Mouse (Mus musculus) forebrain, embryonic 12.5 days (tissue): ENCODE data around the gene Neurod4. TPM values are rescaled to one million over a fixed set of nuclear protein-coding genes. Genes with fewer than 3 reads are reported as not detected.

ENCODE experiments used
- ATAC-seq: fragments of 200-750 bp; cut with Nextera tagmentation; 2 replicates; pipeline ENCODE4 v1.8.0; 2017; ENCODE audit warnings: moderate TSS enrichment; ENCODE audit not compliant: low FRiP score
- H3K27ac ChIP-seq: fragments of 300-500 bp; sonication (generic); 2 replicates; pipeline ENCODE4 v1.5.1; 2016; ENCODE audit warnings: mild to moderate bottlenecking
- H3K27me3 ChIP-seq: fragments of 300-500 bp; sonication (generic); 2 replicates; pipeline ENCODE4 v1.6.1; 2016; ENCODE audit warnings: mild to moderate bottlenecking
- H3K36me3 ChIP-seq: fragments of 300-500 bp; sonication (generic); replicated peaks from 2 replicates; pipeline ENCODE4 v1.6.1; 2016; ENCODE audit warnings: mild to moderate bottlenecking
- H3K4me1 ChIP-seq: fragments of 300-500 bp; sonication (generic); 2 replicates; pipeline ENCODE4 v1.6.1; 2016
- H3K4me2 ChIP-seq: fragments of 300-500 bp; sonication (generic); 2 replicates; pipeline ENCODE4 v1.6.1; 2016; ENCODE audit warnings: mild to moderate bottlenecking, moderate library complexity
- H3K4me3 ChIP-seq: fragments of 300-500 bp; sonication (generic); replicated peaks from 2 replicates; pipeline ENCODE4 v1.5.1; 2016; ENCODE audit warnings: mild to moderate bottlenecking
- H3K9ac ChIP-seq: fragments of 300-500 bp; sonication (generic); 2 replicates; pipeline ENCODE4 v1.6.1; 2016; ENCODE audit warnings: mild to moderate bottlenecking
- H3K9me3 ChIP-seq: fragments of 300-500 bp; sonication (generic); 2 replicates; pipeline ENCODE4 v1.6.1; 2016
- WGBS: fragments of 180-500 bp; shearing (Covaris S2); methylation state at CpG from one replicate; pipeline ENCODE4 v1.1.7; 2016; 5-methylcytosine and 5-hydroxymethylcytosine counted together
- polyA plus RNA-seq: library from polyadenylated mRNA; unstranded; fragments of >200 nt; fragmentation: Nextera tagmentation; extraction: Ambion mirVana; gene quantifications from 2 replicates; pipeline ENCODE4 v1.2.1, GENCODE M21; 2016

Gene Neurod4
- polyA plus RNA-seq, 1 experiment from 2014 or later, result 5.1 TPM

- H3K27me3 ChIP-seq, result no peaks in the 10 kb centered on the region
- no peaks in the 10 kb centered on the region for H3K9me3 ChIP-seq
- no peak overlapping the region for H3K9ac ChIP-seq
- H3K4me2 ChIP-seq, result no peak overlapping the region
- H3K36me3 ChIP-seq, result no peaks in the 10 kb centered on the region
- 20% methylated on average over 3 of the region's 3 CpGs for WGBS
- peaks cover 13% of the 10 kb centered on the region for H3K4me1 ChIP-seq
- H3K27ac ChIP-seq, result peak overlapping the region; percentile 13; the same call in 1 of the 2 replicates
- H3K4me3 ChIP-seq, result no peak overlapping the region
- peak; percentile 78 for ATAC-seq
These were observed 13.8 kb upstream of the Neurod4 start for GRCm38 (mm10) chr10:130293741-130294408.

DNA sequence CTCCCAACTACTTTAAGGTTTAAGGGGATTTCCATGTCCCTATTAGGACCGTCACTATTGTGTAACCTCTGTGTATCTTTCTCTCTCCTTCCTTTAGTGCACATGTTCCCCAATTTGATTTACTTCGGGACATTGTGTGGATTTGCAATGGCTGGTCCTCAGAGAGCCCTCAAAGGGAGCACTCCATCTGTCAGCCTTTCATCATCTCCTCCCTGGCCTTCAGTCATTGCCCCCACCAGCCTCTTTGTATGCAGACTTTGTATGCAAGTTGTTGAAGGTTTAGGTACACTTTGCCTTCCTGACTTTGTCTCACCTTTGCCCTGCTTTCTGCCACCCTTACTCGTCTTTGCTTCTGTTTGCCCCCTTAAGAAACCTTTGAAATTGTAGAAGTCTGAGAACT is 8.0 kb upstream of the Neurod4 start:
- no peaks in the 10 kb centered on the region for H3K4me1 ChIP-seq
- H3K9me3 ChIP-seq, result no peaks in the 10 kb centered on the region
- H3K36me3 ChIP-seq, result no peaks in the 10 kb centered on the region
- no peak overlapping the region for H3K4me2 ChIP-seq
- WGBS, result 51% methylated on average over 3 of the region's 3 CpGs
- no peak overlapping the region for H3K9ac ChIP-seq
- ATAC-seq, result no peak
- H3K27me3 ChIP-seq, result no peaks in the 10 kb centered on the region
- H3K27ac ChIP-seq, result no peak overlapping the region
- no peak overlapping the region for H3K4me3 ChIP-seq

DNA sequence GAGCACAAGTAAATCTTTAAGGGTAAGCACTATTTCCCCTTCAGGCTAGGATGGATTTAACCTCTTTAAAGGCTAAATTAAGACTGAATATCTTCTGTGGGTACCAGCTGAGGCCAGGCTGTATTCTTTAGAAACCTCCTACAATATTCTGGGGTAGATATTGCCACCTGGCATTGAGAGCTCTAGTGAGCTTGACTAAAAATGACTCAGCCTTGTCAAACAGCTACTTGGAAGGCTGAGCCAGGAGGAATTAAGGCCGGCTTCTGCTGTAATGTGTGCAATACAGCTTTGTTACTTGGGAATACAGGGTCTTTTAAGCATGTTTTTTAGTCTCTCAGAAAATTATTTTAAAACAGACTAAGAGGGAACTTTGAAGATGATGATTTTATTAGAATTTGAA is 7.2 kb upstream of the Neurod4 start:
- H3K36me3 ChIP-seq, result no peaks in the 10 kb centered on the region
- H3K9ac ChIP-seq, result no peak overlapping the region
- H3K9me3 ChIP-seq, result no peaks in the 10 kb centered on the region
- H3K27me3 ChIP-seq, result no peaks in the 10 kb centered on the region
- WGBS, result 72% methylated on average over 1 of the region's 1 CpGs
- peaks cover 3% of the 10 kb centered on the region for H3K4me1 ChIP-seq
- H3K4me2 ChIP-seq, result no peak overlapping the region
- ATAC-seq, result no peak
- no peak overlapping the region for H3K4me3 ChIP-seq
- no peak overlapping the region for H3K27ac ChIP-seq

DNA sequence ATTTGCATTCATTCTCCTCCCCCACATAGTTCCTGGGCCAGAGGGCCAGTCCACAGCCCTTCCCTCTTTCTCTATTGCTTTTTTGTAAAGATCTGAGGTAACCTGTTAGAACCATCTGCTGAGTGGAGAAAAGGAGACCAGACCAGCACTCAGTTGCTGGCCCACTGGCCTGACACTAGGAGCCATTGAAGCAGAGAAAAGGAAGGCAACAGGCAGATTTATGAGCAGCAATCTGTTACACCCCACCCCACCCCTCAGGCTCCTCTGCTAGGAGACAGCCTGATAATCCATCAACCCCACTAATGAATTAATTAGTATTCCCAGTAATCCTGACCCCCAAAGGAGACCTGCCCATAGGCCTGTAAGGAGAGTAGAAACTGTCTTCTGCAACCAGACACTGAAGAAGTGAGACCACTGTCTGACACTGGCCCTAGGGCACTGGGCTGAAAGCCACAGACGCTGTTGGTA is 2.0 kb upstream of the Neurod4 start:
- peaks cover 13% of the 10 kb centered on the region for H3K4me1 ChIP-seq
- H3K4me2 ChIP-seq, result no peak overlapping the region
- ATAC-seq, result peak; percentile 65
- H3K27me3 ChIP-seq, result no peaks in the 10 kb centered on the region
- H3K4me3 ChIP-seq, result no peak overlapping the region
- no peaks in the 10 kb centered on the region for H3K9me3 ChIP-seq
- H3K27ac ChIP-seq, result no peak overlapping the region
- 13% methylated on average over 1 of the region's 1 CpGs for WGBS
- no peak overlapping the region for H3K9ac ChIP-seq
- H3K36me3 ChIP-seq, result no peaks in the 10 kb centered on the region

DNA sequence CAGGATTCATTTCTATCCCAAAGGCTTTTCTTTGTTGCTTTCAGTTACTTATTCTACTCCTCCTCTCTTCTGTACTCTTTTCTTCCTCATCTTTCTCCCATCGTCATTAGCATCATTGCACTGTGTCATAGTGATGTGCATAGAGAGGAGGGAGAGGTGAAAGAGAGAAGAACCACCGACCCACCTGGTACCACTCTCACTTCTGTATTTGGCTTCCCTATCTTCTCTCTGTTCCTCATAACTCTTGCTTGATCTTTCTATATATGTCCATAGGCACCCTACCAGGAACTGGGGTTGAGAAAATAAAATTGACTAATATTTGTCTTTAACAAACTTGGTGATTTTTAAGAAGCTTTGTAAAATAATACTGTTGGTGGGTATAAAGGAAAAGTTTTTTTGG is 3.5 kb downstream of the Neurod4 start:
- no peak overlapping the region for H3K4me3 ChIP-seq
- ATAC-seq, result no peak
- H3K4me1 ChIP-seq, result peaks cover 5% of the 10 kb centered on the region; the same call in 1 of the 2 replicates
- no peak overlapping the region for H3K4me2 ChIP-seq
- H3K36me3 ChIP-seq, result no peaks in the 10 kb centered on the region
- WGBS, result 83% methylated on average over 2 of the region's 2 CpGs
- H3K27me3 ChIP-seq, result no peaks in the 10 kb centered on the region
- no peaks in the 10 kb centered on the region for H3K9me3 ChIP-seq
- H3K27ac ChIP-seq, result no peak overlapping the region
- no peak overlapping the region for H3K9ac ChIP-seq

- Histone ChIP-seq H3K9ac (no peak overlapping the region), H3K27me3 (no peaks in the 10 kb centered on the region), H3K9me3 (no peaks in the 10 kb centered on the region), H3K4me3 (no peak overlapping the region), H3K4me1 (0 out of 2 replicates have a peak, but pooled peaks cover 5% of the 10 kb centered on the region), H3K36me3 (no peaks in the 10 kb centered on the region), H3K27ac (no peak overlapping the region), H3K4me2 (no peak overlapping the region)
- ATAC-seq, result no peak
- WGBS, result 58% methylated on average over 2 of the region's 2 CpGs
These were observed 4.3 kb downstream of the Neurod4 start for GRCm38 (mm10) chr10:130275759-130276158.

DNA sequence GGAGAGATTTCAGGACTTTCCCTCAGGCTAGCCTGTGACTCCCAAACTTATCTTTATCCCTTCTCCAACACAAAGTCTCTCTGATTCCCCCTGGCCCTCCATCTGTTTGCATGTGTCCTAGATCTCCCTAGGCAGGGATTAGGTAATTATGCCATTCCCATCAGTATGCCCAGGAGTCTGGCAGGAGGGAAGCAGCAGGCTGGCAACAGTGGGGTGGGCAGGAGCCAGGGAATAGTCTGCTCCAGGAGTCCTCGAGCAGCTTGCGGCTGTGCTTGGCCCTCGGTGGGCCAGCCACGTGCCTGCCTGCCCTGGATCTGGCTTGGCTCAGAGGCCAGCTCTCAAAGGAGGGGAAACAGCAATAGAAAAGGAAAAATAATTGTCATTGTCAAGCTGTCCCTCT is 16.8 kb downstream of the Neurod4 start:
- 64% methylated on average over 4 of the region's 4 CpGs for WGBS
- H3K4me1 ChIP-seq, result 0 out of 2 replicates have a peak, but pooled peaks cover 4% of the 10 kb centered on the region
- H3K36me3 ChIP-seq, result no peaks in the 10 kb centered on the region
- H3K4me3 ChIP-seq, result no peak overlapping the region
- H3K27me3 ChIP-seq, result no peaks in the 10 kb centered on the region
- H3K27ac ChIP-seq, result no peak overlapping the region
- no peak for ATAC-seq
- H3K4me2 ChIP-seq, result no peak overlapping the region
- no peak overlapping the region for H3K9ac ChIP-seq
- H3K9me3 ChIP-seq, result no peaks in the 10 kb centered on the region

GRCm38 (mm10) chr10:130259483-130259882 is 20.6 kb downstream of the Neurod4 start:
- Histone ChIP-seq H3K4me1 (0 out of 2 replicates have a peak, but pooled peaks cover 4% of the 10 kb centered on the region), H3K36me3 (no peaks in the 10 kb centered on the region), H3K27me3 (no peaks in the 10 kb centered on the region), H3K4me3 (no peak overlapping the region), H3K27ac (no peak overlapping the region), H3K4me2 (no peak overlapping the region), H3K9ac (no peak overlapping the region), H3K9me3 (no peaks in the 10 kb centered on the region)
- peak; percentile 49; the same call in 1 of the 2 replicates for ATAC-seq
- WGBS, result 79% methylated on average over 1 of the region's 1 CpGs

DNA sequence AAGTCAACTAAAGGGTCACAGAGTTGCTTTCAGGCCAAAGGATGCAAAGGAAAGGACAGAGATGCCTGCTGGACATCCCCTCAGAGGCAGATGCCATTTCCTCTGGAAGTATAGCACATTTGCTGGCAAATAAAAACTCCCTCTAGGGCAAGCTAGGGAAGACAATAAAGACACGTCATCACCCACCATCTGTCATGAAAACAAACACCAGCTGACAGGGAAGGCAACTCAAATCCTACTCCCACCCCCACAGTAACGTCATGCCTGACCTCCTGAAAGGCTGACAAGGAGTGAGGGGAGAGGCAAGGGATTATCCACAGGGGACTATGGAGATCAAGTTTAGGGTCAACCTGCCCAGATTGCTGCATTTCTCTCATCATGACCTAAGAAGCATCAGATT is 35.8 kb downstream of the Neurod4 start:
- H3K9ac ChIP-seq, result no peak overlapping the region
- H3K4me1 ChIP-seq, result peaks cover 3% of the 10 kb centered on the region; the same call in 1 of the 2 replicates
- no peak overlapping the region for H3K27ac ChIP-seq
- no peak overlapping the region for H3K4me3 ChIP-seq
- no peaks in the 10 kb centered on the region for H3K36me3 ChIP-seq
- 5% methylated on average over 2 of the region's 2 CpGs for WGBS
- peak; percentile 64 for ATAC-seq
- H3K4me2 ChIP-seq, result no peak overlapping the region
- no peaks in the 10 kb centered on the region for H3K27me3 ChIP-seq
- H3K9me3 ChIP-seq, result no peaks in the 10 kb centered on the region

GRCm38 (mm10) chr10:130238318-130239209 is 41.5 kb downstream of the Neurod4 start:
- ATAC-seq, result peak; percentile 49; the same call in 1 of the 2 replicates
- H3K4me2 ChIP-seq, result no peak overlapping the region
- WGBS, result 26% methylated on average over 2 of the region's 2 CpGs
- H3K9me3 ChIP-seq, result no peaks in the 10 kb centered on the region
- H3K9ac ChIP-seq, result no peak overlapping the region
- no peaks in the 10 kb centered on the region for H3K27me3 ChIP-seq
- H3K27ac ChIP-seq, result no peak overlapping the region
- no peaks in the 10 kb centered on the region for H3K36me3 ChIP-seq
- H3K4me3 ChIP-seq, result no peak overlapping the region
- peaks cover 6% of the 10 kb centered on the region for H3K4me1 ChIP-seq

DNA sequence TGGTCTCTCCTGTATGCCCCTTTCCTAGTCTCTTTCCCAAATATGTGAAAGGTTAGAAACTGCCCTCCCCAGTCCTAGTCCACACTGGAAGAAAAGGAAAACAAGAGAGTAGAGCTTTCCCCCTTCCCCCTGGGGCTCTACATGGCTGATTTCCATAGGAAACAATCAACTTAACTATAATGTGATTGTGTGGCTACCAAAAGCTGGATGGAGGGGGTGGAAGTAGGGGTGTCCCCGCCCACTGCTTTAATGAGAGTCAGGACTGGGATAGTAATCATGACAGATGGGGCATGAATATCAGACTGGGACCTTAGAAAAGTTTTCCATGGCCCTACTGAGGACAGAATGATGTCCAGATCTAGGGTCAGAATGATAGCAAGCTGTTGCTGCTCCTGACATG is 45.5 kb downstream of the Neurod4 start:
- 42% methylated on average over 1 of the region's 1 CpGs for WGBS
- Histone ChIP-seq H3K9me3 (no peaks in the 10 kb centered on the region), H3K36me3 (no peaks in the 10 kb centered on the region), H3K27me3 (no peaks in the 10 kb centered on the region), H3K4me1 (peaks cover 6% of the 10 kb centered on the region), H3K4me3 (no peak overlapping the region), H3K9ac (no peak overlapping the region), H3K4me2 (no peak overlapping the region), H3K27ac (no peak overlapping the region)
- ATAC-seq, result 0 out of 2 replicates have a peak, but pooled peaks have one; percentile 30

GRCm38 (mm10) chr10:130232117-130232516 is 47.9 kb downstream of the Neurod4 start:
- no peak overlapping the region for H3K4me2 ChIP-seq
- H3K4me1 ChIP-seq, result peaks cover 6% of the 10 kb centered on the region; the same call in 1 of the 2 replicates
- ATAC-seq, result no peak
- H3K4me3 ChIP-seq, result no peak overlapping the region
- H3K27ac ChIP-seq, result no peak overlapping the region
- no peaks in the 10 kb centered on the region for H3K9me3 ChIP-seq
- 76% methylated on average over 1 of the region's 1 CpGs for WGBS
- no peak overlapping the region for H3K9ac ChIP-seq
- no peaks in the 10 kb centered on the region for H3K27me3 ChIP-seq
- H3K36me3 ChIP-seq, result no peaks in the 10 kb centered on the region
